Mouse (Mus musculus) testis, adult 2 months (tissue): ENCODE data around the gene Lrmda.

Experiments
- CTCF ChIP-seq: fragments of 200-500 bp; IDR thresholded peaks from 2 replicates; pipeline ENCODE4 v1.5.1; 2012; ENCODE audit warnings: low read depth, mild to moderate bottlenecking, inconsistent platforms, low read length, moderate library complexity; ENCODE audit not compliant: control insufficient read depth, insufficient read depth, insufficient replicate concordance
- POLR2A ChIP-seq: fragments of 200-500 bp; IDR thresholded peaks from 2 replicates; pipeline ENCODE4 v1.6.1; 2012; ENCODE audit warnings: low read depth, mild to moderate bottlenecking, inconsistent platforms, low read length, moderate library complexity; ENCODE audit not compliant: control insufficient read depth

DNA sequence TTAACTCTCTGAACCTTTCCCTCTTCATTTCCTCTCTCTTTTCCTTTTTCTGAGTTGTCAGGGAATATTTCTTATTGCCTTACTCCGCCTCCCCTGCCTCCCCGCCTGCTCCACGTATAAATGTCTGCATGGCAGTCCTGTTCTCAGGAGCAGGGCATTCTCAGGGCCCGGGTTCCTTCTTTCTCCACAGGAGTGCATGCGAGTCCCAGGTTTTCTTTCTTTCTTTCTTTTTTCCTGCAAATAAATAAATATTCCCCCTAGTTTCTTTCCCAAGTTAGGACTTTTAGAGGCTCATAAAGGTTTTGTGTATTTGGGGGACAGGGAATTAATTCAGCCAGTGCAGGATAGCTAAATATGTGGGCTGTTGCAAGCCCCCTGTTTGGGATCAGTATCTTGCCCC lies 27.7 kb upstream of the Lrmda start:
- TF ChIP-seq CTCF = no peak
- TF ChIP-seq POLR2A = no peak
